Mouse (Mus musculus) heart, adult 2 months (tissue): ENCODE measurements around the gene Tenm3.

ENCODE experiments used
- CTCF ChIP-seq: fragments of 200-600 bp; IDR thresholded peaks from 2 replicates; pipeline ENCODE4 v1.8.1; 2022; ENCODE audit warnings: antibody characterized with exemption, mild to moderate bottlenecking, moderate library complexity
- EP300 ChIP-seq: fragments of 200-500 bp; IDR thresholded peaks from 2 replicates; pipeline ENCODE4 v1.6.1; 2011; ENCODE audit warnings: low read depth, low read length, control low read depth; ENCODE audit not compliant: insufficient read depth
- POLR2A ChIP-seq: fragments of 200-500 bp; IDR thresholded peaks from 2 replicates; pipeline ENCODE4 v1.6.1; 2011; ENCODE audit warnings: mild to moderate bottlenecking, low read depth, low read length, control low read depth; ENCODE audit not compliant: insufficient read depth

DNA sequence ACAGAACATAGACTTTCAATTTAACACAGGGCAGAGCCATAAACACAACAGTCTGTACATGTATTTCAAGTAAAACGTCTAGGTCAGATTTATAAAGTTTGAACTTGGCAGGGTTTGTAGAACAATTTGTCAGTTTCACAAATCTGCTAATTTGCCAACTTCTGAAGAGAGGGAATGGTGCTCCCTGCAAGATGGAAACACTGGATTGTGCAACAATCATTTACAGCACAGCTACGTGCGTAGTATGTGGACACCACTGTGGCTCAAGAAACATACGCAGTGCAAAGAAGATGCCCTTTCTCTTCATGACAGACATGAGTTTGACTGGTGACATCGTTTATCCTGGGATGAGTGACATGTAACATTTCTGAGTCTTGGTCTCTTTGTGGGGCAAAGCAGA lies 24.4 kb downstream of the Tenm3 start:
- TF ChIP-seq POLR2A, result no peak
- no peak for TF ChIP-seq EP300
- no peak for TF ChIP-seq CTCF
